ENCODE assay signal across 9 mouse cellular contexts in the genomic region with DNA sequence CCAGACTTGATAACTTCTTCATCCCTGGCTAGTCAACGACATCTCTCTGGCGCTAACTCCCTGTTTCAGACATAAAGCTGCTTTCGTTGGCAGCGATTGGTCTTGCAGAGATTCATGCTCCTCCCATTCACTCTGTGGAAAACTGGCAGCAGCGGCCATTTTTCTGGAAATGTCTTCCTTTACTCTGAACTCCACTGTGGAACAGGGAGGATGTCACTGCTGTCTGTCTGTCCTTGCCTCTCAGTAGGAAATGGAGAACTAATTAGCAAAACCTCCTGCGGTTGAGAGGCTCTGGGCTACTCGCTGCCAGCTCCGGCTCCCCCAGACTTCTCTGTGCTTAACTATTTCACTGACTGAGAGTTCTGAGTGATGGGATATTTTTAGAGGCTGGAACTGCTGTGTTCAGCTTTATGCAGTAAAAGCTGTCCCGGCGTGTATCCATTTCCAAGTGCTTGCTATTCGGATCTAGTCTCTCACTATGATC. TPM values are rescaled to one million over a fixed set of nuclear protein-coding genes. Genes with fewer than 3 reads are reported as not detected.
DNase-seq lines count a peak whose midpoint lies in the region; ATAC-seq and TF ChIP-seq lines count a peak whose summit lies in the region.
"Had no signal": no experiment of that assay in that cellular context is flagged by ENCODE, and none has a peak within 500 bp of the region (broad histone marks: within the 10 kb centered on the region; RNA-seq: fewer than 3 reads in every experiment).

No protein-coding gene starts in this region.

- no peaks in the 10 kb centered on the region for H3K27me3 ChIP-seq in forebrain, embryonic 13.5 days
- 0 out of 2 replicates have a peak, but pooled peaks cover 2% of the 10 kb centered on the region for H3K27me3 ChIP-seq in hindbrain, embryonic 12.5 days
- no peaks in the 10 kb centered on the region for H3K27me3 ChIP-seq in limb, embryonic 14.5 days (ENCODE audit: control insufficient read depth, insufficient read depth, low read length)
- no peaks in the 10 kb centered on the region for H3K27me3 ChIP-seq in neural tube, embryonic 14.5 days (ENCODE audit: control insufficient read depth, insufficient read depth, low read length)

- TF ChIP-seq POLR2A in limb, embryonic 14.5 days (IDR thresholded peaks at IDR 0.05; ENCODE audit: borderline replicate concordance, extremely low read depth, insufficient read depth, insufficient read length): no peak

- H3K4me3 ChIP-seq in forebrain, embryonic 13.5 days: peak overlapping the region; percentile 32
- H3K4me3 ChIP-seq in hindbrain, embryonic 12.5 days: peak overlapping the region; percentile 18
- peak overlapping the region; percentile 7; the same call in 1 of the 2 replicates for H3K4me3 ChIP-seq in limb, embryonic 14.5 days (replicated peaks; ENCODE audit: low read length)
- H3K4me3 ChIP-seq in neural tube, embryonic 14.5 days (ENCODE audit: low read depth, low read length): peak overlapping the region; percentile 27
- H3K4me3 ChIP-seq: liver, embryonic 15.5 days had no signal

- ATAC-seq in forebrain, embryonic 13.5 days: peak; percentile 50
- ATAC-seq in hindbrain, embryonic 12.5 days (ENCODE audit: low FRiP score): peak; percentile 5; the same call in 1 of the 2 replicates
- ATAC-seq in limb, embryonic 14.5 days (ENCODE audit: low FRiP score, low read depth): peak; percentile 18; the same call in 1 of the 2 replicates
- ATAC-seq in neural tube, embryonic 14.5 days (ENCODE audit: low read depth): peak; percentile 52

- H3K27ac ChIP-seq in forebrain, embryonic 13.5 days: peak overlapping the region; percentile 57
- peak overlapping the region; percentile 68 for H3K27ac ChIP-seq in hindbrain, embryonic 12.5 days
- no peak overlapping the region for H3K27ac ChIP-seq in limb, embryonic 14.5 days (replicated peaks; ENCODE audit: low read depth, low read length)
- H3K27ac ChIP-seq in neural tube, embryonic 14.5 days (ENCODE audit: low read depth, low read length): peak overlapping the region; percentile 87
- H3K27ac ChIP-seq: liver, embryonic 15.5 days had no signal

- H3K4me1 ChIP-seq in forebrain, embryonic 13.5 days: peaks cover 22% of the 10 kb centered on the region
- peaks cover 12% of the 10 kb centered on the region for H3K4me1 ChIP-seq in hindbrain, embryonic 12.5 days
- 0 out of 2 replicates have a peak, but pooled peaks cover 14% of the 10 kb centered on the region for H3K4me1 ChIP-seq in limb, embryonic 14.5 days (ENCODE audit: control insufficient read depth, insufficient read depth, low read length)
- peaks cover 17% of the 10 kb centered on the region; the same call in 1 of the 2 replicates for H3K4me1 ChIP-seq in neural tube, embryonic 14.5 days (ENCODE audit: control insufficient read depth, insufficient read depth, low read length)

- peak overlapping the region; percentile 49 for H3K4me2 ChIP-seq in forebrain, embryonic 13.5 days
- peak overlapping the region; percentile 41 for H3K4me2 ChIP-seq in hindbrain, embryonic 12.5 days (replicated peaks)
- H3K4me2 ChIP-seq in limb, embryonic 14.5 days (replicated peaks; ENCODE audit: low read depth, low read length, severe bottlenecking): peak overlapping the region; percentile 6; the same call in 1 of the 2 replicates
- peak overlapping the region; percentile 49 for H3K4me2 ChIP-seq in neural tube, embryonic 14.5 days (ENCODE audit: low read depth, low read length)
- H3K4me2 ChIP-seq: liver, embryonic 15.5 days had no signal

- H3K9me3 ChIP-seq in forebrain, embryonic 13.5 days (replicated peaks): no peaks in the 10 kb centered on the region
- no peaks in the 10 kb centered on the region for H3K9me3 ChIP-seq in hindbrain, embryonic 12.5 days (replicated peaks)
- no peaks in the 10 kb centered on the region for H3K9me3 ChIP-seq in limb, embryonic 14.5 days (ENCODE audit: control insufficient read depth, low read length)
- H3K9me3 ChIP-seq in neural tube, embryonic 14.5 days (ENCODE audit: control insufficient read depth, low read length): no peaks in the 10 kb centered on the region
- H3K9me3 ChIP-seq: liver, embryonic 15.5 days had no signal

- H3K9ac ChIP-seq in forebrain, embryonic 13.5 days: peak overlapping the region; percentile 60
- H3K9ac ChIP-seq in hindbrain, embryonic 12.5 days: no peak overlapping the region
- H3K9ac ChIP-seq in limb, embryonic 14.5 days (ENCODE audit: low read depth, low read length, severe bottlenecking): peak overlapping the region; percentile 9; the same call in 1 of the 2 replicates
- H3K9ac ChIP-seq in neural tube, embryonic 14.5 days (replicated peaks; ENCODE audit: low read depth, low read length): peak overlapping the region; percentile 29; the same call in 1 of the 2 replicates
- H3K9ac ChIP-seq: liver, embryonic 15.5 days had no signal

- H3K36me3 ChIP-seq in forebrain, embryonic 13.5 days (ENCODE audit: poor library complexity, severe bottlenecking): no peaks in the 10 kb centered on the region
- no peaks in the 10 kb centered on the region for H3K36me3 ChIP-seq in hindbrain, embryonic 12.5 days
- no peaks in the 10 kb centered on the region for H3K36me3 ChIP-seq in limb, embryonic 14.5 days (ENCODE audit: control insufficient read depth, insufficient read depth, low read length)
- no peaks in the 10 kb centered on the region for H3K36me3 ChIP-seq in neural tube, embryonic 14.5 days (ENCODE audit: control insufficient read depth, insufficient read depth, low read length)
- H3K36me3 ChIP-seq: liver, embryonic 15.5 days had no signal

- 18% methylated on average over 11 of the region's 11 CpGs for WGBS in forebrain, embryonic 13.5 days
- 38% methylated on average over 11 of the region's 11 CpGs for WGBS in hindbrain, embryonic 12.5 days
- 24% methylated on average over 11 of the region's 11 CpGs for WGBS in limb, embryonic 14.5 days
- 17% methylated on average over 11 of the region's 11 CpGs for WGBS in neural tube, embryonic 14.5 days

- DNase-seq in urinary bladder, postnatal 14 days (ENCODE audit: low spot score): peak; percentile 32
- DNase-seq in urinary bladder, adult 18-20 months (ENCODE audit: low spot score in 2 of 2): no peak
- peak; percentile 72 for DNase-seq in limb, embryonic 14.5 days (ENCODE audit: low spot score)
- DNase-seq in natural killer cell, adult 2 months (ENCODE audit: low spot score in 2 of 2): no peak
- no peak for DNase-seq in kidney, postnatal 14 days

RNA-seq across cellular contexts. Expression of a gene that starts 2.1 kb away (rescaled TPM):
- polyA plus RNA-seq in forebrain, embryonic 13.5 days (2015; fragmentation: Nextera tagmentation; extraction: Ambion mirVana): 0.28 TPM in 1 of 2 replicates, not detected in the other
- 0.31 and 1.3 TPM in 2 replicates for polyA plus RNA-seq in hindbrain, embryonic 12.5 days (2016; fragmentation: Nextera tagmentation; extraction: Ambion mirVana)
- polyA plus RNA-seq in limb, embryonic 14.5 days (2012; rRNA removed): 2.0 and 2.5 TPM in 2 replicates
- polyA plus RNA-seq in limb, embryonic 14.5 days (2014; fragmentation: Nextera tagmentation; extraction: Ambion mirVana): 0.90 and 1.3 TPM in 2 replicates
- polyA plus RNA-seq in neural tube, embryonic 14.5 days (2014; fragmentation: Nextera tagmentation; extraction: Ambion mirVana): 0.37 and 0.43 TPM in 2 replicates
- polyA plus RNA-seq: liver, embryonic 15.5 days had no signal

RNA-seq across cellular contexts. Expression of a gene that starts 31.9 kb away (rescaled TPM):
- polyA plus RNA-seq in forebrain, embryonic 13.5 days (2015; fragmentation: Nextera tagmentation; extraction: Ambion mirVana): 14.4 and 18.5 TPM in 2 replicates
- polyA plus RNA-seq in hindbrain, embryonic 12.5 days (2016; fragmentation: Nextera tagmentation; extraction: Ambion mirVana): 14.4 and 18.5 TPM in 2 replicates
- 21.1 and 22.8 TPM in 2 replicates for polyA plus RNA-seq in limb, embryonic 14.5 days (2012; rRNA removed)
- 15.6 and 18.0 TPM in 2 replicates for polyA plus RNA-seq in limb, embryonic 14.5 days (2014; fragmentation: Nextera tagmentation; extraction: Ambion mirVana)
- polyA plus RNA-seq in neural tube, embryonic 14.5 days (2014; fragmentation: Nextera tagmentation; extraction: Ambion mirVana): 7.7 and 8.5 TPM in 2 replicates

RNA-seq across cellular contexts. Expression of a gene that starts 32.0 kb away (rescaled TPM):
- 26.2 and 27.4 TPM in 2 replicates for polyA plus RNA-seq in forebrain, embryonic 13.5 days (2015; fragmentation: Nextera tagmentation; extraction: Ambion mirVana)
- 18.4 and 20.8 TPM in 2 replicates for polyA plus RNA-seq in hindbrain, embryonic 12.5 days (2016; fragmentation: Nextera tagmentation; extraction: Ambion mirVana)
- 7.6 and 7.9 TPM in 2 replicates for polyA plus RNA-seq in limb, embryonic 14.5 days (2012; rRNA removed)
- 10.9 and 13.0 TPM in 2 replicates for polyA plus RNA-seq in limb, embryonic 14.5 days (2014; fragmentation: Nextera tagmentation; extraction: Ambion mirVana)
- polyA plus RNA-seq in neural tube, embryonic 14.5 days (2014; fragmentation: Nextera tagmentation; extraction: Ambion mirVana): 35.2 and 40.0 TPM in 2 replicates

Comparison
In these comparisons a context has a peak if more than half of its experiments do, and no peak if none do; other contexts are left out.
1. DNase-seq: peak in urinary bladder, postnatal 14 days (single experiment) and limb, embryonic 14.5 days (single experiment); none in urinary bladder, adult 18-20 months (0 of 2), natural killer cell, adult 2 months (0 of 2) and kidney, postnatal 14 days (single experiment).
2. Peak in every context shown above with its lines, with median percentiles within 50 percentile points of each other: ATAC-seq, H3K4me2 ChIP-seq and H3K4me3 ChIP-seq.